Mouse (Mus musculus) brain, adult 10 weeks (tissue): ENCODE results near the gene Esf1. TPM values are rescaled to one million over a fixed set of nuclear protein-coding genes. Genes with fewer than 3 reads are reported as not detected.

Experiments
- polyA plus RNA-seq: library from polyadenylated mRNA; stranded (reverse); fragments of 350-450 nt; fragmentation: Illumina TruSeq; extraction: RNeasy Lipid Tissue Mini Kit (QIAGEN cat#74804); gene quantifications from one replicate; pipeline ENCODE4 v1.2.3, GENCODE M21; 2015; ENCODE audit warnings: low read depth, low replicate concordance

The Esf1 gene
- polyA plus RNA-seq = 15.2 TPM

DNA sequence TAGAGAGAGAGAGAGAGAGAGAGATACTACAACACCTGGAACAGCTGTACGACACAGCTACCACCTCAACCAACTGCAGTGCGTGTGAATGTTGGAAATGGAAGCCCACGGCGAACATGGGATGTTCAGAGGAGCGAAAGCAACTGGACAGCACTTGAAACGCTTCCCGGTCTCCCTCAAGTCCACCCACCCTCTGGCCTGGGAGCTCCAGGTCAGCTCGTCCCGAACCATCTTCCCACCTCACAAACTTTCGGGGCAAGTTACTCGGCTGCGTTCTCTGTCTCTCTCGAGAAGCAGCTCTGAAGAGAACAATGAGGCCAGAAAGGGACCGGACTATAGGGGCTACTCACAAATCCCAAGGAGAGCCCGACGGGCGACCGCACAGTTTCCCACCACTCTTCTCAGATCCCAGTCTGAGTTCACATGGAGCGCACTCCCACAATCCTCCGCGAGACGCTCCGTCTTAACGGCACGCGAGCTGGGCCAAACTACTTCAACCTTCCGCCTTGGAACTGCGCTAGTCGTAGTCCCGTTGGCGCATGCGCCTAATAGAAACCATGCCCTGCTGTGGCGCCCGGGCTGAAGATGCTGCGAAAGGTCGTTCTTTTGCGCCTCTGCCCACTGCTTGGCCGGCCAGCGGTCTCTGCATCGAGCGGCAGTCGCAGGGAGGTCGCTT lies at the start of gene Esf1, which contains the start of gene Ndufaf5:
Gene Esf1, minus strand, starts transcription at position 438 of the 676 bp plus-strand sequence.
Gene Ndufaf5, plus strand, starts transcription at position 523 of the 676 bp plus-strand sequence.

DNA sequence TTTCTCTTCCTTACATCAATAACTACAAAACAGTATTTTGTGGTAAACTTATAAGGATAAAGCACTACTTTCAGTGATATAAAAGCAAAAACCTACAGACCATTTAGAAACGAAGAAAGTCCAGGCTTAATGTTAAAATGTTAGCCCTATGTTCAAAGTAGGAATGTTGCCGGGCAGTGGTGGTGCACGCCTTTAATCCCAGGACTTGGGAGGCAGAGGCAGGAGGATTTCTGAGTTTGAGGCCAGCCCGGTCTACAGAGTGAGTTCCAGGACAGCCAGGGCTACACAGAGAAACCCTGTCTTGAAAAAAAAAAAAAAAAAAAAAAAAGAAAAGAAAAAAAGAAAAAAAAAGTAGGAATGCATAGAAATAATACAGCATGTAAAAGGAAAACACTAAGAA lies 18.6 kb downstream of the Esf1 start, which contains the start of gene Gm17374:
Gene Gm17374, plus strand, starts transcription at position 301 of the 400 bp plus-strand sequence.

Other genes starting within 250 kb of the Esf1 start
- 25.0 TPM for gene Tasp1, start 103.8 kb downstream of the Esf1 start, polyA plus RNA-seq
- not detected for gene Gm17374, start 18.5 kb downstream of the Esf1 start, polyA plus RNA-seq
- 85.5 TPM for gene Ndufaf5, start 85 bp upstream of the Esf1 start, polyA plus RNA-seq
- not detected for gene Sel1l2, start 219.1 kb upstream of the Esf1 start, polyA plus RNA-seq
- gene Macrod2, start 224.7 kb upstream of the Esf1 start, polyA plus RNA-seq = 46.7 TPM